Comparison of ENCODE assay signal across 11 mouse cellular contexts in the genomic region with DNA sequence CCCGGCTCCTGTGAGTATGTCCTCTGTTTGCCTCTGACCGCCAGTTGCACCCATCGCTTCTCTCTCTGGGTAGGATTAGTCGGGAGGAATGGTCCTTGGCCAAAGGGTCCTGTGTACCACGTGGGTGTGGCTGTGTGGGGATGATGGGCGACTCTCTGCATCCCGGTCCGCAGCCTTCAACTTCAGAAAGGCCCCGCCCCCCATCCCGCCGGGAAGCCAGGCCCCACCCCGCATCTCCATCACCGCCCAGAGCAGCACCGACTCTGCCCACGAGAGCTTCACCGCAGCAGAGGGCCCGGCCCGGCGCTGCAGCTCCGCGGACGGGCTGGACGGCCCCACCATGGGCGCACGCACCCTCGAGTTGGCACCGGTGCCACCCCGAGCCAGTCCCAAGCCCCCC. TPM values are rescaled to one million over a fixed set of nuclear protein-coding genes. Genes with fewer than 3 reads are reported as not detected.
DNase-seq lines count a peak whose midpoint lies in the region; ATAC-seq and TF ChIP-seq lines count a peak whose summit lies in the region.
"Had no signal": no experiment of that assay in that cellular context is flagged by ENCODE, and none has a peak within 500 bp of the region (broad histone marks: within the 10 kb centered on the region; RNA-seq: fewer than 3 reads in every experiment).

No protein-coding gene starts in this region.

- H3K4me2 ChIP-seq in kidney, embryonic 16.5 days (replicated peaks; ENCODE audit: low read depth, low read length) = 0 out of 2 replicates have a peak overlapping the region, but pooled peaks have one; percentile 10
- peak overlapping the region; percentile 41 for H3K4me2 ChIP-seq in hindbrain, embryonic 12.5 days (replicated peaks)
- peak overlapping the region; percentile 13; the same call in 1 of the 2 replicates for H3K4me2 ChIP-seq in midbrain, embryonic 15.5 days
- no peak overlapping the region for H3K4me2 ChIP-seq in intestine, embryonic 15.5 days (replicated peaks)
- H3K4me2 ChIP-seq: liver, embryonic 12.5 days had no signal

- H3K27me3 ChIP-seq in kidney, embryonic 16.5 days (ENCODE audit: insufficient read depth, low read length) = peaks cover 31% of the 10 kb centered on the region
- peaks cover 54% of the 10 kb centered on the region for H3K27me3 ChIP-seq in embryonic facial prominence, embryonic 10.5 days (replicated peaks; ENCODE audit: low read depth, poor library complexity, severe bottlenecking)
- H3K27me3 ChIP-seq in hindbrain, embryonic 12.5 days = peaks cover 26% of the 10 kb centered on the region
- no peaks in the 10 kb centered on the region for H3K27me3 ChIP-seq in midbrain, embryonic 15.5 days (replicated peaks)
- peaks cover 13% of the 10 kb centered on the region for H3K27me3 ChIP-seq in intestine, embryonic 15.5 days (replicated peaks)
- no peaks in the 10 kb centered on the region; the same call in 1 of the 2 replicates for H3K27me3 ChIP-seq in thymus, adult 2 months (ENCODE audit: control insufficient read depth, insufficient read depth, low read length)

- no peak for DNase-seq in kidney, postnatal 25 days
- DNase-seq in embryonic facial prominence, embryonic 10.5 days (ENCODE audit: low spot score) = peak; percentile 27
- DNase-seq in thymus, adult 2 months = no peak
- DNase-seq: gastrocnemius, adult 2 months; thymus, postnatal 36 days had no signal

- H3K27ac ChIP-seq in kidney, embryonic 16.5 days (ENCODE audit: low read length) = no peak overlapping the region
- no peak overlapping the region for H3K27ac ChIP-seq in embryonic facial prominence, embryonic 10.5 days (replicated peaks)
- no peak overlapping the region for H3K27ac ChIP-seq in hindbrain, embryonic 12.5 days
- H3K27ac ChIP-seq in midbrain, embryonic 15.5 days = no peak overlapping the region
- no peak overlapping the region for H3K27ac ChIP-seq in intestine, embryonic 15.5 days
- no peak overlapping the region for H3K27ac ChIP-seq in thymus, adult 2 months (ENCODE audit: control insufficient read depth, insufficient read depth, low read length)
- H3K27ac ChIP-seq: gastrocnemius, adult 2 months; heart, embryonic 10.5 days; liver, embryonic 12.5 days had no signal

- no peak for TF ChIP-seq POLR2A in thymus, adult 2 months (IDR thresholded peaks at IDR 0.05; ENCODE audit: control insufficient read depth, extremely low read depth, insufficient read depth, low read length, poor library complexity)

- WGBS in kidney, embryonic 16.5 days = 13% methylated on average over 28 of the region's 28 CpGs
- 14% methylated on average over 28 of the region's 28 CpGs for WGBS in embryonic facial prominence, embryonic 10.5 days
- 24% methylated on average over 28 of the region's 28 CpGs for WGBS in hindbrain, embryonic 12.5 days
- 15% methylated on average over 28 of the region's 28 CpGs for WGBS in midbrain, embryonic 15.5 days
- 18% methylated on average over 28 of the region's 28 CpGs for WGBS in intestine, embryonic 15.5 days
- WGBS in thymus, adult 2 months = 29% methylated on average over 28 of the region's 28 CpGs

- H3K36me3 ChIP-seq in kidney, embryonic 16.5 days (ENCODE audit: insufficient read depth, low read length) = no peaks in the 10 kb centered on the region
- no peaks in the 10 kb centered on the region for H3K36me3 ChIP-seq in embryonic facial prominence, embryonic 10.5 days (replicated peaks)
- H3K36me3 ChIP-seq in hindbrain, embryonic 12.5 days = no peaks in the 10 kb centered on the region
- H3K36me3 ChIP-seq in midbrain, embryonic 15.5 days (replicated peaks) = no peaks in the 10 kb centered on the region
- no peaks in the 10 kb centered on the region for H3K36me3 ChIP-seq in intestine, embryonic 15.5 days
- H3K36me3 ChIP-seq in thymus, adult 2 months (ENCODE audit: control insufficient read depth, insufficient read depth, low read length) = no peaks in the 10 kb centered on the region
- H3K36me3 ChIP-seq: heart, embryonic 10.5 days; liver, embryonic 12.5 days had no signal

- H3K9ac ChIP-seq in kidney, embryonic 16.5 days (replicated peaks; ENCODE audit: low read length) = no peak overlapping the region
- no peak overlapping the region for H3K9ac ChIP-seq in hindbrain, embryonic 12.5 days
- no peak overlapping the region for H3K9ac ChIP-seq in midbrain, embryonic 15.5 days
- H3K9ac ChIP-seq in intestine, embryonic 15.5 days = no peak overlapping the region
- H3K9ac ChIP-seq: liver, embryonic 12.5 days had no signal

- H3K4me1 ChIP-seq in kidney, embryonic 16.5 days (ENCODE audit: insufficient read depth, low read length) = no peaks in the 10 kb centered on the region
- H3K4me1 ChIP-seq in embryonic facial prominence, embryonic 10.5 days = peaks cover 7% of the 10 kb centered on the region
- peaks cover 15% of the 10 kb centered on the region for H3K4me1 ChIP-seq in hindbrain, embryonic 12.5 days
- H3K4me1 ChIP-seq in midbrain, embryonic 15.5 days = peaks cover 9% of the 10 kb centered on the region; the same call in 1 of the 2 replicates
- no peaks in the 10 kb centered on the region for H3K4me1 ChIP-seq in intestine, embryonic 15.5 days (replicated peaks)
- H3K4me1 ChIP-seq in thymus, adult 2 months (replicated peaks; ENCODE audit: control insufficient read depth, insufficient read depth, low read length) = no peaks in the 10 kb centered on the region
- H3K4me1 ChIP-seq: liver, embryonic 12.5 days had no signal

- ATAC-seq in kidney, embryonic 16.5 days (ENCODE audit: low FRiP score, low TSS enrichment) = 0 out of 2 replicates have a peak, but pooled peaks have one; percentile 15
- ATAC-seq in hindbrain, embryonic 12.5 days (ENCODE audit: low FRiP score) = peak; percentile 40; the same call in 1 of the 2 replicates
- ATAC-seq in midbrain, embryonic 15.5 days (replicated peaks) = no peak
- ATAC-seq in intestine, embryonic 15.5 days = no peak
- ATAC-seq: liver, embryonic 12.5 days had no signal

- TF ChIP-seq CTCF in thymus, adult 2 months (IDR thresholded peaks at IDR 0.05; ENCODE audit: borderline replicate concordance, control insufficient read depth, extremely low read depth, insufficient read depth, low read length, poor library complexity) = no peak

- H3K4me3 ChIP-seq in kidney, embryonic 16.5 days (ENCODE audit: low read length) = peak overlapping the region; percentile 10; the same call in 1 of the 2 replicates
- peak overlapping the region; percentile 30 for H3K4me3 ChIP-seq in embryonic facial prominence, embryonic 10.5 days
- peak overlapping the region; percentile 20; the same call in 1 of the 2 replicates for H3K4me3 ChIP-seq in hindbrain, embryonic 12.5 days
- no peak overlapping the region for H3K4me3 ChIP-seq in midbrain, embryonic 15.5 days
- no peak overlapping the region for H3K4me3 ChIP-seq in intestine, embryonic 15.5 days (replicated peaks)
- no peak overlapping the region for H3K4me3 ChIP-seq in thymus, adult 2 months (ENCODE audit: control insufficient read depth, insufficient read depth, low read length)
- H3K4me3 ChIP-seq: gastrocnemius, adult 2 months; heart, embryonic 10.5 days; liver, embryonic 12.5 days had no signal

- H3K9me3 ChIP-seq in kidney, embryonic 16.5 days (ENCODE audit: low read length) = no peaks in the 10 kb centered on the region
- no peaks in the 10 kb centered on the region for H3K9me3 ChIP-seq in embryonic facial prominence, embryonic 10.5 days
- H3K9me3 ChIP-seq in hindbrain, embryonic 12.5 days (replicated peaks) = no peaks in the 10 kb centered on the region
- H3K9me3 ChIP-seq in midbrain, embryonic 15.5 days = no peaks in the 10 kb centered on the region
- H3K9me3 ChIP-seq in intestine, embryonic 15.5 days = no peaks in the 10 kb centered on the region
- H3K9me3 ChIP-seq: heart, embryonic 10.5 days; liver, embryonic 12.5 days had no signal

RNA-seq across cellular contexts. Expression of a gene that starts 29.1 kb away (rescaled TPM):
- polyA plus RNA-seq in kidney, embryonic 16.5 days (2015; fragmentation: Nextera tagmentation; extraction: Ambion mirVana) = 66.6 and 74.9 TPM in 2 replicates
- polyA plus RNA-seq in embryonic facial prominence, embryonic 10.5 days (2016; fragmentation: Nextera tagmentation; extraction: Ambion mirVana) = 73.7 and 80.0 TPM in 2 replicates
- polyA plus RNA-seq in hindbrain, embryonic 12.5 days (2016; fragmentation: Nextera tagmentation; extraction: Ambion mirVana) = 44.7 and 50.6 TPM in 2 replicates
- polyA plus RNA-seq in midbrain, embryonic 15.5 days (2015; fragmentation: Nextera tagmentation; extraction: Ambion mirVana) = 43.5 and 49.1 TPM in 2 replicates
- 56.3 and 57.1 TPM in 2 replicates for polyA plus RNA-seq in intestine, embryonic 15.5 days (2015; fragmentation: Nextera tagmentation; extraction: Ambion mirVana)
- polyA plus RNA-seq in thymus, adult 2 months (2012; rRNA removed) = 28.9 and 32.5 TPM in 2 replicates

RNA-seq across cellular contexts. Expression of a gene that starts 45.5 kb away (rescaled TPM):
- 0.40 and 0.41 TPM in 2 replicates for polyA plus RNA-seq in kidney, embryonic 16.5 days (2015; fragmentation: Nextera tagmentation; extraction: Ambion mirVana)
- 0.83 and 0.98 TPM in 2 replicates for polyA plus RNA-seq in embryonic facial prominence, embryonic 10.5 days (2016; fragmentation: Nextera tagmentation; extraction: Ambion mirVana)
- 12.5 and 13.3 TPM in 2 replicates for polyA plus RNA-seq in hindbrain, embryonic 12.5 days (2016; fragmentation: Nextera tagmentation; extraction: Ambion mirVana)
- 23.0 and 24.7 TPM in 2 replicates for polyA plus RNA-seq in midbrain, embryonic 15.5 days (2015; fragmentation: Nextera tagmentation; extraction: Ambion mirVana)
- 1.1 and 1.2 TPM in 2 replicates for polyA plus RNA-seq in intestine, embryonic 15.5 days (2015; fragmentation: Nextera tagmentation; extraction: Ambion mirVana)
- 2.6 and 3.6 TPM in 2 replicates for polyA plus RNA-seq in thymus, adult 2 months (2012; rRNA removed)

Comparison
In these comparisons a context has a peak if more than half of its experiments do, and no peak if none do; other contexts are left out.
1. ATAC-seq: peak in kidney, embryonic 16.5 days (single experiment) and hindbrain, embryonic 12.5 days (single experiment); none in midbrain, embryonic 15.5 days (single experiment) and intestine, embryonic 15.5 days (single experiment).
2. H3K4me3 ChIP-seq: peak in kidney, embryonic 16.5 days (single experiment), embryonic facial prominence, embryonic 10.5 days (single experiment) and hindbrain, embryonic 12.5 days (single experiment); none in midbrain, embryonic 15.5 days (single experiment), intestine, embryonic 15.5 days (single experiment) and thymus, adult 2 months (single experiment).